Mouse (Mus musculus) intestine, postnatal 0 days (tissue): ENCODE results near the gene Fam171a1. TPM values are rescaled to one million over a fixed set of nuclear protein-coding genes. Genes with fewer than 3 reads are reported as not detected.

ENCODE experiments used
- ATAC-seq: fragments of 200-750 bp; cut with Nextera tagmentation; 2 replicates; pipeline ENCODE4 v1.8.0; 2017; ENCODE audit warnings: mild to moderate bottlenecking, moderate TSS enrichment, moderate library complexity
- H3K27ac ChIP-seq: fragments of 300-500 bp; sonication (generic); 2 replicates; pipeline ENCODE4 v1.5.1; 2014; ENCODE audit warnings: mild to moderate bottlenecking, low read depth, low read length, moderate library complexity
- H3K27me3 ChIP-seq: fragments of 300-500 bp; sonication (generic); replicated peaks from 2 replicates; pipeline ENCODE4 v1.6.1; 2014; ENCODE audit warnings: low read length, mixed read lengths; ENCODE audit not compliant: control insufficient read depth, insufficient read depth
- H3K36me3 ChIP-seq: fragments of 300-500 bp; sonication (generic); 2 replicates; pipeline ENCODE4 v1.6.1; 2014; ENCODE audit warnings: mild to moderate bottlenecking, moderate library complexity; ENCODE audit not compliant: control insufficient read depth, insufficient read depth
- H3K4me1 ChIP-seq: fragments of 300-500 bp; sonication (generic); replicated peaks from 2 replicates; pipeline ENCODE4 v1.6.1; 2014; ENCODE audit warnings: antibody characterized with exemption, low read length, mixed read lengths; ENCODE audit not compliant: control insufficient read depth, insufficient read depth
- H3K4me2 ChIP-seq: fragments of 300-500 bp; sonication (generic); replicated peaks from 2 replicates; pipeline ENCODE4 v1.6.1; 2014; ENCODE audit warnings: low read depth, mild to moderate bottlenecking, moderate library complexity
- H3K4me3 ChIP-seq: fragments of 300-500 bp; sonication (generic); 2 replicates; pipeline ENCODE4 v1.5.1; 2014; ENCODE audit warnings: low read depth, low read length
- H3K9ac ChIP-seq: fragments of 300-500 bp; sonication (generic); 2 replicates; pipeline ENCODE4 v1.6.1; 2014; ENCODE audit warnings: mild to moderate bottlenecking, low read depth, low read length
- H3K9me3 ChIP-seq: fragments of 300-500 bp; sonication (generic); 2 replicates; pipeline ENCODE4 v1.6.1; 2016; ENCODE audit warnings: mixed run types; ENCODE audit not compliant: control insufficient read depth
- CTCF ChIP-seq: sonication (generic); IDR thresholded peaks from 2 replicates; pipeline ENCODE4 v1.5.1; 2016; ENCODE audit warnings: low read depth, mild to moderate bottlenecking, control low read depth, antibody characterized with exemption, moderate library complexity
- whole genome bisulfite sequencing: fragments of 180-500 bp; shearing (Covaris S2); extraction: QIAGEN DNeasy Blood & Tissue Kit; methylation state at CpG from one replicate; pipeline ENCODE4 v1.1.7; 2014; 5-methylcytosine and 5-hydroxymethylcytosine counted together
- polyA plus RNA-seq: library from polyadenylated mRNA; unstranded; fragments of >200 nt; fragmentation: Nextera tagmentation; extraction: Ambion mirVana; gene quantifications from 2 replicates; pipeline ENCODE4 v1.2.1, GENCODE M21; 2015

The Fam171a1 gene
- polyA plus RNA-seq, 1 experiment from 2014 or later, result 8.6 TPM

DNA sequence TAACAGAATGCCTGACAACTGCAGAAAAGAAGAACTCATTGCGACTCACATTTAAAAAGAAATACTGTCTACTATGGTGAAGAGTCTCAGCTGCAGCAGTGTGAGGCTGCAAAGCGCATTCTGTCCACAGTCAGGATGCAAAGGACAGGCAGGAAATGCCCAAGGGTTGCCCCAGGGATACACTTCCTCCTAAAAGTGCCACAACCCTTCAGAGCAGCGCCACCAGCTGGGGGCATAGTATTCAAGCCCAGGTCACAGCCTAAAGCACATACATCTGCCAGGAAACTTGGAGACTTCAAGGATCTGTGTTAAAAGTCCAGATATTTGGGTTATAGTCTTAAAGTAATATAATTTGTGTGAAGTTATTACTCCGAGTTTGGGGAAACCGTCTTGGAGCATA is 71.3 kb downstream of the Fam171a1 start:
- 79% methylated on average over 5 of the region's 5 CpGs for WGBS
- no peaks in the 10 kb centered on the region for H3K9me3 ChIP-seq
- no peak overlapping the region for H3K27ac ChIP-seq
- H3K4me1 ChIP-seq, result no peaks in the 10 kb centered on the region
- H3K4me2 ChIP-seq, result no peak overlapping the region
- no peaks in the 10 kb centered on the region for H3K27me3 ChIP-seq
- no peak overlapping the region for H3K9ac ChIP-seq
- no peak overlapping the region for H3K4me3 ChIP-seq
- peak; percentile 63 for TF ChIP-seq CTCF
- H3K36me3 ChIP-seq, result no peaks in the 10 kb centered on the region; the same call in 1 of the 2 replicates
- no peak for ATAC-seq

DNA sequence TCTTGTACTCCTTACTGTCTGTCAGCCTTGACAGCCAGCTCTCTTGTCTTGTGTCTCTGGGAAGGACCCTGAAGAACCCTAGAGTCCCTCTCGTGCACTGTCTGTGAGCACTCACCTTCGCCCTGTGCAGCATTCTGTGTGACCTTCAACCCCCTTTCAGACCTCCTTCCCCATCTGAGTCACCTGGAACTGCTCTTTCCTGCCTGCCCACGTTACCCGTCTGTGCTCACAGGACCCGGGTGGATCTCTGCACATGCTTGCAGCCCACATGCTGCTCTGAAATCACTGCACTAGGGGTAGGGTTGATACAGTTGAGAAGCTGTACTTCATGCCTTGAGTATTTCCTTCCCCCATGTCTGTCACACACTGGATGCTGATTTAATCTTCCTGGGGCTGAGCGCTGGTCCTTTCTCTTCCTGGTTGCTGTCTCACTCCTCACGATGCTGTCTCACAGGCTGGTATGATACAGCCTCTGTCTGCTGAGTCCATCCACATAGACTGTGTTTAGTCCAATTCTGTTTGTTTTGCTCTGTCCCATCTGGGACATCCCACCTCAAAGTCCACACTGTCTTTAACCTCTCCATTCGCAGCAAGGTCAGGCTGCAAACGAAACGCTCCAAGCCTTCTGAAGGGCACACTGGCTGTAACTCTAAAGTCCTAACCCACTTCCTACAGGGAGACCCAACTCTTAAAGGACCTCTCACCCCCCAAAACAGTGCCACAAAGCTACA is 74.9 kb downstream of the Fam171a1 start:
- ATAC-seq, result no peak
- 71% methylated on average over 10 of the region's 10 CpGs for WGBS
- no peak overlapping the region for H3K27ac ChIP-seq
- no peak overlapping the region for H3K4me3 ChIP-seq
- no peaks in the 10 kb centered on the region for H3K4me1 ChIP-seq
- H3K36me3 ChIP-seq, result peaks cover 3% of the 10 kb centered on the region; the same call in 1 of the 2 replicates
- H3K9ac ChIP-seq, result no peak overlapping the region
- H3K9me3 ChIP-seq, result no peaks in the 10 kb centered on the region
- H3K27me3 ChIP-seq, result no peaks in the 10 kb centered on the region
- TF ChIP-seq CTCF, result no peak
- no peak overlapping the region for H3K4me2 ChIP-seq

DNA sequence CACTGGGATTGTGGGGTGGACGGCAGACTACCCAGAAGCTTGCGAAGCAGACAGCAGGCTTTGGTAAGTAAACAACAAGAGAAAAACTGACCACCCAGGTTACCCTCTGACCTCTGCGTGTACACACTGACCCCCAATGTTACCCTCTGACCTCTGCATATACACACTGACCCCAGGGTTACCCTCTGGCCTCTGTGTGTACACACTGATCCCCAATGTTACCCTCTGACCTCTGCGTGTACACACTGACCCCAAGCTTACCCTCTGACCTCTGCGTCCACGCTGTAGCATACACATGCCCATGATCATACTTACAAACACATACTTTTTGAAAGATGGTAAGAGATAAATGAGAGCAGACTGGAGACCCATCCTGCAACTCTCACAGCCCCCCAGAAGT is 77.1 kb downstream of the Fam171a1 start:
- no peaks in the 10 kb centered on the region for H3K9me3 ChIP-seq
- no peak overlapping the region for H3K27ac ChIP-seq
- H3K4me1 ChIP-seq, result no peaks in the 10 kb centered on the region
- TF ChIP-seq CTCF, result no peak
- H3K9ac ChIP-seq, result no peak overlapping the region
- no peaks in the 10 kb centered on the region for H3K27me3 ChIP-seq
- H3K4me2 ChIP-seq, result no peak overlapping the region
- peaks cover 3% of the 10 kb centered on the region; the same call in 1 of the 2 replicates for H3K36me3 ChIP-seq
- no peak for ATAC-seq
- 82% methylated on average over 6 of the region's 6 CpGs for WGBS
- no peak overlapping the region for H3K4me3 ChIP-seq

DNA sequence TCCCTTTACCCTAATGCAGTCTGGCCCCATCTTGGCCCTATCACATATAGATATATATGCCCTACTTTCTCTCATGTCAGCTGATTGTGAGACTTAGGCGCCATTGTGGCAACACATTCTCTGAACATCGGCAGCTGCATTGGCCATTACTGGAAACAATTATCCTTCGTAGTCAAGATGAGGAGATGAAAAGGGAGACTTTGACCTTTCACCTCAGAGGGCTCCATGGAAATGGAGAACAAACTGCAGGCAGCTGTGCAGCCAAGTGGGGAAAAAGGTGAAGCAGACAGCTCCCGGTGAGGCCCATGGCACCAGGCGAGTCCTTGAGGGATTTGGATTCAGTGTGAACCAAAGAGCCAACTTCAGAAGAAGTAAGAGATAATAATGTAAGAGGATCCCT is 81.5 kb downstream of the Fam171a1 start:
- H3K4me3 ChIP-seq, result no peak overlapping the region
- no peak for ATAC-seq
- H3K27ac ChIP-seq, result no peak overlapping the region
- no peaks in the 10 kb centered on the region for H3K4me1 ChIP-seq
- peaks cover 3% of the 10 kb centered on the region; the same call in 1 of the 2 replicates for H3K36me3 ChIP-seq
- TF ChIP-seq CTCF, result no peak
- no peak overlapping the region for H3K4me2 ChIP-seq
- no peak overlapping the region for H3K9ac ChIP-seq
- H3K9me3 ChIP-seq, result no peaks in the 10 kb centered on the region
- H3K27me3 ChIP-seq, result no peaks in the 10 kb centered on the region
- 71% methylated on average over 5 of the region's 5 CpGs for WGBS

DNA sequence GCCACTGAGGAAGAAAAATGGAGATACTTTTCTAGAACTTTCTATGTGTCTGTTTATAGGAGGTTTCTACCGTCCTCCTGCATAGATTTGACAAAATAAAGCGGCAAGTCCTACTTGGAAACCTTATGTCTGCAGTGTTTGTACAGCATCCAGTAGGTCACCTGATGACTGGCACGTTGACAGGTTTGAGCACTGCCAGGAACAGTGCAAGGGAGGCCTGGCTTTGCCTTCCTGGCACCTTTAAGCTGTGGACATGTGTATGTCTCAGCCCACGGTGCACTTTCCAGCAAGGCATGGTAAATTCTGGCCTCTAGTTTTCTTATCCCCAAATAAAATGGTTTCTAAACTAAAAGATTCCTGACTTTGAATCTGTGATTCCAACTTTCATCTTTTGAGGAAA is 86.4 kb downstream of the Fam171a1 start:
- Histone ChIP-seq H3K27ac (no peak overlapping the region), H3K36me3 (no peaks in the 10 kb centered on the region; the same call in 1 of the 2 replicates), H3K4me1 (no peaks in the 10 kb centered on the region), H3K9me3 (no peaks in the 10 kb centered on the region), H3K4me3 (no peak overlapping the region), H3K27me3 (no peaks in the 10 kb centered on the region), H3K4me2 (no peak overlapping the region), H3K9ac (no peak overlapping the region)
- 94% methylated on average over 4 of the region's 4 CpGs for WGBS
- no peak for ATAC-seq
- no peak for TF ChIP-seq CTCF

DNA sequence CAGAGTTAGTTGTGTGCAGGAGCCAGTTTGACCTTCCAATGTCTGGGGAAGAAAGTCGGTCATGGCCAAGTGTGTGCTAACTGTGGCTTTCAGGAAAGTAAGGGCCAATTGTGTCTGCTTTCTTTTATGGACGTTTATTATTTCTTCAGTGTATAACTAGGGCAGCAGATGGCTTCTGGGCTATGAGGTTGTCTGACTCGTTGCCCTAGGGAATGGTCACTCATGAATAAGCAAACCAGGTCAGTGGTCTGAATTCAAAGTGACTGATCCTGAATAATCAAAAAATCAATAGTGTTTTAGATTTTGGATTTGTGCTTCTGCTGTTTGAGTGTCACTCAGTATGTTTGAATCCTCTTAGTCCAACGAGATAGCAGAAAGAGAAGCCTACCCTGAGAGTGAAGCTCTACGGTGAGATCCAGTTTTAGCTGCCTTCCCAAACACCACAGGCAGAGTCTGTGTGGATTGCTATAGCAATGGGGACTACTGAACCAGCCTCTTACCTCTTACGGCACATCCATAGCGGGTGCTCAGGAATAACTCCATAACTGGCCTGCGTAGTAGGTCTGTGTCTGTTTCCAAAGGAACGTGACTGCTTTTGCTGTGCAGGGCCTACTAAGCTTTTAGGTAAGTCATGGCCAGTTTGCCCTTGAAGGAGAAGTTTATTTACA is 93.1 kb downstream of the Fam171a1 start:
- WGBS, result 82% methylated on average over 9 of the region's 9 CpGs
- no peak overlapping the region for H3K4me2 ChIP-seq

More for the DNA sequence above, 93.1 kb downstream of the Fam171a1 start:
- Histone ChIP-seq H3K9ac (no peak overlapping the region), H3K4me1 (no peaks in the 10 kb centered on the region), H3K4me3 (no peak overlapping the region), H3K27me3 (no peaks in the 10 kb centered on the region), H3K9me3 (no peaks in the 10 kb centered on the region), H3K27ac (no peak overlapping the region), H3K36me3 (no peaks in the 10 kb centered on the region; the same call in 1 of the 2 replicates)
- ATAC-seq, result no peak
- TF ChIP-seq CTCF, result no peak
